Mouse (Mus musculus) urinary bladder, postnatal 36 days (tissue): ENCODE results near the gene Nfib.

Source experiments
- DNase-seq, 2 experiments: peaks; one replicate each; pipeline ENCODE4 v3.0.0; 2022; ENCODE audit warnings: low spot score in 2 of 2, mixed read lengths in 1 of 2

The Nfib gene

DNA sequence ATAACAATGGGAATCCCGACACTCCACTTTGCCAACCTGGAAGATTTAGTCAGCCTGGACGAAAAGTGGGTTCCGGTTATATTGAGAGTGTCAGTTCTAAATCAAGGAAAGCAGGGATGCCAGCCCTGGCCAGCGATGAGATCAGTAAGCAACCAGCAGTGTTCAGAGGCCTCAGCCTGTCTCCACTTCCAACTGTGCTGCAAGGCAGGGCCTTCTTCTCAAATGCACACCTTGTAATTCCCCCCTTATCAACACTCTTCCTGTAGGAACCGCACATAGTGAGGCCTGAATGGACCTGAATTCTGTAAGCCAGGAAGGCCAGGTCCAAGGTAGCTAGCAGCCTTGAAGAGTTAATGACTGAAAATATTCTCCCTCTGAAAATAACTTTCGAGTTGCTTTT is 239.4 kb downstream of the Nfib start:
- no peak for DNase-seq

- peak in 1 of 2 experiments; percentile 54 for DNase-seq
These were observed 241.4 kb downstream of the Nfib start for GRCm38 (mm10) chr4:82464051-82464632.

DNA sequence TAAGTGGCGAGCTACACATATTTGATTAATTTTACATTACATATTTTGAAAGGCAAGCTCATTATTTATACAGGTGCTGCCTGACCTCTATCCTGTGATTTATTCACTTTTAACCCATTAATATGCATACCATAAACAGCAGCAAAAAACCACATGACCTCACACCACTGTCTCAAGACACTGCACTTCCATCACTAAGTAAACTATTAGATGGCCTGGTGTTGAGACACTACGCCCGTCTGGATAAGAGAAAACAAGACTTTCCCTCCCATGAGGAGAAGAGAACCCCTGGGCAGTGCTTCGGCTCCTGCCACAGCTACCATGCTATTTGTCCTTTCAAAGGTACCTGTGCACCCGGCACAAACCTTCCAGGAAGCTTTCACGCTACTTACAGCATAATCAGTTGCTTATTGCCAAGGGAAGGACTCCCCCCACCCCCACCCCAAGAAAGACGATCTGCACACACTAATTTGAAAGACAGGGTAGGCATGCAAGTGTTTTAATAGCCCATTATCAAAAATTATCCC is 242.3 kb downstream of the Nfib start:
- DNase-seq: no peak

DNA sequence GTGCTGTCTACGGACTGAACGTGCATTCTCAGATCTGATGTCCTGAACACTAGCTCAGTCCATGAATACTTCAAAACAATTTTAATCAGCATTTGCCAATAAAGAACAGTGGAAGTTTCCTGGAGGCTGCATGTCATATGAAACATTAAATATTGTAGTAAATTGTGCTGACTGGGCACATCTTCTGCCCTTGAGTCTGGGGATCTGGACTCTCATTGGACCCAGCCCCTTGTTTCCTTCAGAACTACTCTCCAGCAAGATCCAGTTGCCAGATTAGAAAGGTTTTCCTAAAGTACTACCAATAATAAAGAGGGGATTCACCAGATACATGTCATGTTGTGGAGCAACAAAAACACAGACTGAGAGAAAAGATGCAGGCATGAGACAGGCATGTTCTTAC is 243.9 kb downstream of the Nfib start:
- no peak for DNase-seq

DNA sequence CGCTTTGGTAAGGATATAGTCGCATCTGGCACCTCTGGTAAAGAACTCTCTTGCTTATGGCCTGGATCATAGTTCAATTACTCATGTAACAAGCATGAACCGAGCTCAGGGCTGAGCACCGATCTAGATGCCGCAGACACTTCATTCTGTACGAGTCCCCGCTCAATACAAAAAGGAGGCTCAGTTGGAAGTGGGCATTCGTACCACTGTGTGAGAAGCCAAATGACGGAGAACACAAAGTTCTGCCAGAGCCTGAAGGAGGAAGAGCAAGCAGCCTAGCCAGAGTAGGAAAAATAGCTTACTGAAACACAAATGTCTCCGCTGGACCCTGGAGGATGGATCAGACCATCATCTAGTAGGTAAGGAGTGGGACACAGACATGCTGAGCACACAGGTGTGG is 246.7 kb downstream of the Nfib start:
- no peak for DNase-seq

- no peak for DNase-seq
These were observed 248.6 kb downstream of the Nfib start for GRCm38 (mm10) chr4:82456908-82457307.

DNA sequence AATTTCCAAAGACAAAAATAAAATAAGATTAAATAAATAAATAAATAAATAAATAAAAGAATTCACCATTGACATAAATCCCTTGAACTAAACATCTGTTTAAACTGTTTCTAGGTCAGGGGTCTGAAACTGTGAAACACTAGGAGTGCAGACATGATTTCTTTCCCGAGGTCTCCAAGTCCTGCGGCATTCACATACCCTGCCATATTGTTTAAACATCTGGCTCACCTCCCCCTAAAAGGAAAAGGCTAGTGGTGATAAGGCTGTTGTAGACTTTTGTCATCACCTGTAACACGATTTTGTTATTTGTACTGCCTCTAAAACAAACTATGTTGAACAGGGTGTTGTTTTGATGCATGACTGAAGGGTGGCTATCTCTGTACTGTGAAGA is 249.2 kb downstream of the Nfib start:
- DNase-seq: no peak

DNA sequence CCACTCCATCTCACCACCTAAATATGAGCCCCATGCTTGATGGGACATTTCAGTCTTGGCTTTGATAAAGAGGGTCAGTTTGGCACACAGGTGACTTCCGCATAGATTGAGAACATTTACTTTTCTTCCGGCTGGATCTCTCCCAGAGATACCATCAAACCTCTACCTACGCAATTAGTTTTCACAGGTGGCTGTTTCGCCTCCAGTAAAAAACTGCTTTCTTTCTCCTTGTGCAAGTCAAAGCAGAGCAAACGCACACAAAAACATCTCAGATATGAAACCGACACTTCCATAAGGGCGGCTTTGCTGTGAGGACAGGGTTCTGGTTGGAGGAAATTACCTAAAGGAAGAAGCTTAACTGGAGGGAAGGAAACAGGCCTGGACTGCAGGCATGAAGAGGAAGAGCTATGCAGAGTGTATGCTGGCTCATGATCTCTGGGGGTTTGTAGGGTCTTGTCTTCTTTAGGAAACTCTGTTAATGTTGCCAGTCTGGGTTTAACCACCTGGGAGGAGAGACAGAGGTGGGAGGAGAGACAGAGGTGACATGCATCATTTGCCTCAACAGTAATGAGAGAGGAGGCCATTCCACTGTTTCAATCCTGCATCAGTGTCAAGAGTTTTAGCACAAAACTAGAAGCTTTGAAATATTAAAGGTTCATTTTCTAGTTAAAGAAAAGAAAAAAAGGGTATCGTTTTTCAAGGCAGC is 249.8 kb downstream of the Nfib start:
- no peak for DNase-seq

- no peak for DNase-seq
These were observed 250.6 kb downstream of the Nfib start for GRCm38 (mm10) chr4:82454989-82455388.

DNA sequence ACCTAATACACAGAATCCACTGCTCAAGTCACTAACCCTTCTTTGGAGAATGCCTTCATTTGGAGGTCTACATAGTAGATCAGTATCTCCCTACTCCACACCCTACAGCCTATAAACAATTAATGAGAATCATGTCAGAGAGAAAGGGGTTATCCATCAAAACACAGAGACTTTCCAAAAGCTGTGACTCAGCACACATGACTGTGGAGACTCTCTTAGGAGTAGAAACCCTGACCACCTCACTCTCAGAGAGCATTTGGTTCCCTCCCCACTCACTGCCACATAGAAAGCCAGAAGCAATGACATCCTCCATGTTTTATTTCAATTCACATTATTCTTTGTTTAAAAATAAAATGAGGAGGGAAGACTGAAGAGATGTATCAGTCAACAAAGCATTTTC is 252.2 kb downstream of the Nfib start:
- DNase-seq: no peak

- no peak for DNase-seq
These were observed 252.6 kb downstream of the Nfib start for GRCm38 (mm10) chr4:82452905-82453304.

DNA sequence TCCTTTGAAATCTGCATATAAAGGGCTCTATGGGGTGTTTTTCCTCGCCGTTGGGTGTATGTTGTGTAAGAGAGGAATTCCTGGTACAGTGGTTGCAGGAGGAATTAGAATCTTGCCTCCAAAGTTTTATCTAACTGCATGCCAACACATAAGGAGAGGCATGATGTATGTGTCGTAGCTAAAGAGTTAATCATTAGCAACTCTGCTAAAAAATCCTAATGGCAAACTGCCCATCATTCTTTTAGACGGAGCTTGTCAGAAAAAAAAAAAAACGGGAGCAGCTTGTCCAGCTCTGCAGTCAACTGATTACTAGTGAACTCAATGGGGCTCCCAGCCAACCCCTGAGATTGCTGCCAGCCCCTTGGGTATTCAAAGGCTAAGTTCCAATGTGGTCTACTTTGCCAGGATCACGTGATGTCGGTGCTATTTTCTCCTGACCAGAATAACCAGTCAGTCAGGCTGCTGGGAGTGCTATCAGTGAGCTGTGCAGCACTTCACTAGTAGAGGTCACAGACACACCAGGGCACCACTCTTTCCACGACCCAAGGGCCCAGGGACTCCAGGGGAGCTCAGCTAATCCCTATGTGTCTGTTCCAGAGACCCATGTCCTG is 258.4 kb downstream of the Nfib start:
- DNase-seq: peak; percentile 76 to 90

DNA sequence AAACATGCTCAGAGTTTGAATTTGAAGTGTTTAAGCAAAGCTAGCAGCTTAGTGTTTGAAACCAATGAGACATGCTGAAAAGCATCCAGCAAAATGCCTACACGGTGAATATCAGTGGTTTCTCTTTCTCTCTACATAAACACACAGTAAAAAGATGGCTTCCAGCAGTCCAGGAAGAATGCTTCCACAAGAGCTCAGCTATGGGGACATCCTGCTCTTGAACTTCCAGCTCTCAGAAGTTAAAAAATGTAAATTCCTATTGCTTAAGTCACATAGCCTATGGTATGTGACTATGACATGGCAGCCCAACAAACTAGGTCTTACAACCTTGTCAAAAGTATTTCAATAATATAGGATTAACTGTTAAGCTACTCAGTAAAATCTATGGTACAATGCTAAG is 261.5 kb downstream of the Nfib start:
- no peak for DNase-seq

GRCm38 (mm10) chr4:82443441-82443840 is 262.1 kb downstream of the Nfib start:
- no peak for DNase-seq

DNA sequence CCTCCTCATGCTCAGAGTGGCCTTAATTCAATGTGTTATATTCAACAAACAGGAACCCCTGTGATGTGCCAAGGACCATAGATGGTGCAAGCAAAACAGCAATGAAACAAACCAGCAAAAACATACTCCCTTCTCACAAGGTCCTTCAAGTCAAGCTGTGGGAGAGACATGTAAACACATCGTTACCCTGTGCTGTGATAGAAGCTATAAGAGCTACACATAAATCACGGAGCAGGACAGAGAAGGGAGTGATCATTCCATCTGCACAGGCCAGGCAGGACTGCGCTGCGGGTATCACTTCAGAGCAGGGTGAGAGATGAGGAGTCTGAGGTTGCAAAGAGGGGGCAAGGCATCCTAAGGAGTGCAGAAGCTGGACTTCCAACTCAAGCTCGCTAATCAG is 262.5 kb downstream of the Nfib start:
- no peak for DNase-seq

- no peak for DNase-seq
These were observed 264.9 kb downstream of the Nfib start for GRCm38 (mm10) chr4:82440606-82441005.

DNA sequence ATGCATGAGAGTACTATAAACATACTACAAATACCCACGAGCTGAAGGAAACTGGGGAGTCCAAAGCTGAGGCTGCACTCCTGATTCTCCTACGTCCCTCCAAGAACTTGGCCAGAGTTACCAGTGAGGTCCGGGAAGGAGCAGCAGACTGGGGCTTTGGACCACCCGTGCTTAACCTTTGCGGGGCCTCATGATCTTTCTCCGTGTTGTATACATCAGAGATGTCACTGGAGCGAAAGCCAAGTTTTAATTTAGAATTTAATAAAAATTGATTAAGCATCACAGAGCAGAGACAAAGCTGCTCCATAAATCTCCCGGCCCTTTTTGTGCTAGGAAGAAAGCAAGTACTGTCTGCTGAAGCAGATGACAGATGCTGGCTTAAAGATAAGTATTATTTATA is 265.7 kb downstream of the Nfib start:
- DNase-seq: no peak

GRCm38 (mm10) chr4:82438631-82439030 is 266.9 kb downstream of the Nfib start:
- no peak for DNase-seq

GRCm38 (mm10) chr4:82437533-82438318 is 267.8 kb downstream of the Nfib start:
- DNase-seq: no peak

DNA sequence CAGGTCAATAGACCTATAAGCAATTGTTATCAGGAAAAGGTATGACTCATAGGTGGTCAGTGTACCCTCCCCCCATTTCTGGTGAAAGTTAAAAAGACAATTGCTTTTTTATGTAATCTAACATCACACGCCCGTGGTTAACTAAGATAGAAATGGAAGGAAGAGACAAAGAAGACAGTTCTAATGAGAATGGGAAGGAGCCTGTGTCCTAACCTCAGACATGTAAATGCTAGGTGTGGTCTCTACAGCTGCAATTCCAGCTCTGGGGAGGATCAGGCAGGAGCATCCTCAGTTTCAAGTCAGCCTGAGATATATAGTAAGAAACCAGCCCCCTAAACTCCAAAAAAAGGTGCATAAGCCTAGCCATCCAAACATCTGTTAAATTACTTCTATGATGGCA is 268.9 kb downstream of the Nfib start:
- no peak for DNase-seq

GRCm38 (mm10) chr4:82435716-82436115 is 269.8 kb downstream of the Nfib start:
- DNase-seq: peak in 1 of 2 experiments; percentile 31
